Mouse (Mus musculus): ENCODE results near the gene Rpl23a. TPM values are rescaled to one million over a fixed set of nuclear protein-coding genes. Genes with fewer than 3 reads are reported as not detected.
"Not testable (repeated sequence)": the region's sequence is repeated elsewhere in the genome, so short reads cannot be mapped to it uniquely, and the experiment has no call there.

The Rpl23a gene
- total and polyA plus RNA-seq, 2 experiments from 2014 or later = 469 to 906 TPM

GRCm38 (mm10) chr11:78188331-78189233 is 5.2 kb upstream of the Rpl23a start, which contains the start of gene Rab34:
Rab34 (plus strand) TSS chr11:78188430.
- no peaks in the 10 kb centered on the region for H3K9me3 ChIP-seq (ENCODE audit: low read length)
- H3K9ac ChIP-seq (replicated peaks; ENCODE audit: low read length) = peak within 1 kb of the TSS; percentile 93
- H3K4me3 ChIP-seq (ENCODE audit: low read length) = peak within 1 kb of the TSS; percentile 69
- 0 out of 2 replicates have a peak, but pooled peaks cover 6% of the 10 kb centered on the region for H3K4me1 ChIP-seq (ENCODE audit: insufficient read depth, low read length)
- peaks cover 18% of the 10 kb centered on the region; the same call in 1 of the 2 replicates for H3K36me3 ChIP-seq (ENCODE audit: insufficient read depth, low read length)
- under 1% methylated on average over 77 of the region's 80 CpGs for WGBS
- DNase-seq (ENCODE audit: low spot score) (peak; percentile 87), ATAC-seq (peak; percentile 84)
- peak; percentile 11; the same call in 1 of the 2 replicates for TF ChIP-seq CTCF (IDR thresholded peaks at IDR 0.05; ENCODE audit: low read depth)
- no peaks in the 10 kb centered on the region for H3K27me3 ChIP-seq (ENCODE audit: insufficient read depth, low read length)
- H3K27ac ChIP-seq = peak within 1 kb of the TSS; percentile 95
- peak within 1 kb of the TSS; percentile 72 for H3K4me2 ChIP-seq (ENCODE audit: low read depth, low read length)

DNA sequence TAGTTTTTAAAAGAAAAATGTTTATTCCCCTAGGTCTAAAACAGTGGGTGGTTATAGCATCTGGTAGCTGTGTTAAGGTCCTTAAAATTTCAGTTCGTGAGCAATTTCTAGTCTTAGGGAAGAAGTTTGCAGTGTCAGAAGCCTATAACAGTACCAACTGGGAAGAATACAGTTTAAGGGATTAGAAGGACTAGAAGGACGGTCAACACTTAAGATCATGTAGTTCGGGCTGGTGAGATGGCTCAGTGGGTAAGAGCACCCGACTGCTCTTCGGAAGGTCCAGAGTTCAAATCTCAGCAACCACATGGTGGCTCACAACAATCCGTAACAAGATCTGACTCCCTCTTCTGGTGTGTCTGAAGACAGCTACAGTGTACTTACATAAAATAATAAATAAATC is 1.3 kb upstream of the Rpl23a start:
- H3K27me3 ChIP-seq (ENCODE audit: insufficient read depth, low read length); H3K27ac ChIP-seq; H3K4me3 ChIP-seq (ENCODE audit: low read length); H3K9ac ChIP-seq (replicated peaks; ENCODE audit: low read length); H3K9me3 ChIP-seq (ENCODE audit: low read length); H3K4me2 ChIP-seq (ENCODE audit: low read depth, low read length); DNase-seq (ENCODE audit: low spot score); ATAC-seq: not testable (repeated sequence)
- Histone ChIP-seq H3K4me1 (ENCODE audit: insufficient read depth, low read length) (peaks cover 11% of the 10 kb centered on the region), H3K36me3 (ENCODE audit: insufficient read depth, low read length) (peaks cover 18% of the 10 kb centered on the region)
- 92% methylated on average over 6 of the region's 6 CpGs for WGBS

GRCm38 (mm10) chr11:78183884-78184514 is 615 bp upstream of the Rpl23a start:
- Histone ChIP-seq H3K27me3 (ENCODE audit: insufficient read depth, low read length) (no peaks in the 10 kb centered on the region), H3K9ac (replicated peaks; ENCODE audit: low read length) (no peak overlapping the region), H3K4me3 (ENCODE audit: low read length) (peak overlapping the region; percentile 77), H3K27ac (0 out of 2 replicates have a peak overlapping the region, but pooled peaks have one; percentile 16), H3K9me3 (ENCODE audit: low read length) (no peaks in the 10 kb centered on the region), H3K4me1 (ENCODE audit: insufficient read depth, low read length) (peaks cover 11% of the 10 kb centered on the region), H3K36me3 (ENCODE audit: insufficient read depth, low read length) (peaks cover 22% of the 10 kb centered on the region), H3K4me2 (ENCODE audit: low read depth, low read length) (peak overlapping the region; percentile 70)
- 46% methylated on average over 10 of the region's 10 CpGs for WGBS
- ATAC-seq (no peak), DNase-seq (ENCODE audit: low spot score) (no peak)
- TF ChIP-seq CTCF (IDR thresholded peaks at IDR 0.05; ENCODE audit: low read depth) = no peak

- Histone ChIP-seq H3K27ac (peak overlapping the region; percentile 95; the same call in 1 of the 2 replicates), H3K36me3 (ENCODE audit: insufficient read depth, low read length) (peaks cover 22% of the 10 kb centered on the region), H3K4me2 (ENCODE audit: low read depth, low read length) (peak overlapping the region; percentile 70), H3K9ac (replicated peaks; ENCODE audit: low read length) (peak overlapping the region; percentile 75), H3K27me3 (ENCODE audit: insufficient read depth, low read length) (no peaks in the 10 kb centered on the region), H3K4me1 (ENCODE audit: insufficient read depth, low read length) (peaks cover 17% of the 10 kb centered on the region), H3K9me3 (ENCODE audit: low read length) (no peaks in the 10 kb centered on the region), H3K4me3 (ENCODE audit: low read length) (peak overlapping the region; percentile 77)
- WGBS = 9% methylated on average over 7 of the region's 7 CpGs
- TF ChIP-seq CTCF (IDR thresholded peaks at IDR 0.05; ENCODE audit: low read depth) = no peak
- no peak for DNase-seq (ENCODE audit: low spot score)
- ATAC-seq = no peak
Measured at GRCm38 (mm10) chr11:78182450-78182849, 934 bp downstream of the Rpl23a start.

GRCm38 (mm10) chr11:78181830-78182357 is 1.5 kb downstream of the Rpl23a start:
- H3K27ac ChIP-seq = no peak overlapping the region
- DNase-seq (ENCODE audit: low spot score) (no peak), ATAC-seq (no peak)
- H3K9me3 ChIP-seq (ENCODE audit: low read length) = no peaks in the 10 kb centered on the region
- H3K9ac ChIP-seq (replicated peaks; ENCODE audit: low read length) = peak overlapping the region; percentile 75
- H3K36me3 ChIP-seq (ENCODE audit: insufficient read depth, low read length) = peaks cover 22% of the 10 kb centered on the region
- TF ChIP-seq CTCF (IDR thresholded peaks at IDR 0.05; ENCODE audit: low read depth) = no peak
- H3K27me3 ChIP-seq (ENCODE audit: insufficient read depth, low read length) = no peaks in the 10 kb centered on the region
- peak overlapping the region; percentile 70 for H3K4me2 ChIP-seq (ENCODE audit: low read depth, low read length)
- H3K4me3 ChIP-seq (ENCODE audit: low read length) = peak overlapping the region; percentile 77
- peaks cover 17% of the 10 kb centered on the region for H3K4me1 ChIP-seq (ENCODE audit: insufficient read depth, low read length)
- 46% methylated on average over 2 of the region's 2 CpGs for WGBS

- Histone ChIP-seq H3K27me3 (ENCODE audit: insufficient read depth, low read length) (no peaks in the 10 kb centered on the region), H3K4me2 (ENCODE audit: low read depth, low read length) (peak overlapping the region; percentile 59), H3K9me3 (ENCODE audit: low read length) (no peaks in the 10 kb centered on the region), H3K4me3 (ENCODE audit: low read length) (no peak overlapping the region), H3K36me3 (ENCODE audit: insufficient read depth, low read length) (peaks cover 22% of the 10 kb centered on the region), H3K27ac (no peak overlapping the region), H3K9ac (replicated peaks; ENCODE audit: low read length) (no peak overlapping the region), H3K4me1 (ENCODE audit: insufficient read depth, low read length) (peaks cover 17% of the 10 kb centered on the region)
- no peak for TF ChIP-seq CTCF (IDR thresholded peaks at IDR 0.05; ENCODE audit: low read depth)
- DNase-seq (ENCODE audit: low spot score) (no peak), ATAC-seq (no peak)
- 77% methylated on average over 6 of the region's 6 CpGs for WGBS
Measured at GRCm38 (mm10) chr11:78180081-78180761, 3.2 kb downstream of the Rpl23a start.

All from hindbrain, postnatal 0 days (tissue).